Mouse (Mus musculus): ENCODE data around the gene Rrbp1.

The Rrbp1 gene

GRCm38 (mm10) chr2:143951546-143952315 is 59.3 kb downstream of the Rrbp1 start:
- no peak for DNase-seq

DNA sequence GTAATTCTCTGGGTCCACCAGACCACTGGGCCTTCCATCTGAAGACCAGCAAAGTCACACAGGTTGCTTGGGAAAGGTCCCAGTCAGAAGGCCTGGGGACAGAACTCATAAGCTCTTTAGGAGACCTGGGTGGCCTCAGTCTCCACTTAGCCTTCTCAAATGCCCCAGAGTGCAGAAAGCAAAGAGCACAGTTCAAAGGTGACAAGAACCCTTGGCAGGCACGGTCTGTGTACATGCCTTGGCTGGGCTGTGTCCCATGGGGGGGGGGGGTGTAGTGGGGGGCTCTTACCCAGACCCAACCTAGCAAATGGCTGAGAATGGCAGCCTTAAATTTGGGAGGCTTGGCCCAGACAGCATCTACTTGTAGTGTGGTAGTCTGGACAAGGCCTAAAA is 60.0 kb downstream of the Rrbp1 start:
- no peak for DNase-seq

- DNase-seq, result no peak
Observed at GRCm38 (mm10) chr2:143950290-143951027, 60.6 kb downstream of the Rrbp1 start.

DNA sequence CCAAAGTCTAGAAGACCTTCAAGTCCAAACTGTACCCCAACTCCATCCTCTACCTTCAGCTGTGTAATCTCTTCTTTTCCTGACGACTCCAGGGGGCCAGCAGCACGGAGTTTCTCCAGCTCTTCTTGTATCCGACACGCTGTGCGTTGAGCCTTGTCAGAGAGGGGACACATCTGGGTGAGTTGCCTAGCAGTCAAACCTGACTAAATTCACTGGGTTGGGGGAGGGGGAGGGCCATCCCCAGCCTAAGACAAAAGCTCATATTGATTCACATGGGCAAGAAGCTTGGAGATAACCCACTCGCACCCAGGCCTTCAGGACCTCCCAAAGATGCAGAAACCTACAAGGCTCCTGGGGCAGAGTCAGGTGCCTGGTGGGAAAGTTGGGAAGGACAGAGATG is 61.8 kb downstream of the Rrbp1 start:
- no peak for DNase-seq

DNA sequence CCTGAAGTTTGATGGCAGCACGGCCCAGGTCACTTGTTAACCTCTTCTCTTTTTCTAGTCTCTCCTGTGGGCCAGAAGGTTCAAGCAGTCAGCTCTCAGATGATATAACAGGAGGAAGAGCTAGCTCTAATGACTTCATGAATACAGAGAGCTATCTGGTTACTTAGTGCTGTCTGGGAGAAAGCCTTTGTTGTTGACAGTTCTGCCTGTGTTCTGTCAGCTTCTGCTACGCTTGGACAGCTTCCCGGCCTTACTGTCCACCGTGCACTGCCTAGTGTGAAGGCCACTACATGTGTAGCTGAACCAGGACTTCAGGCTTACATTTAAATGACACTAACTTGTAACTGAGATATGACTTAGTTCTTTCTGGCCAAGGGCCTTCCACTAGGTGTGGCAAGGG is 62.6 kb downstream of the Rrbp1 start:
- no peak for DNase-seq

DNA sequence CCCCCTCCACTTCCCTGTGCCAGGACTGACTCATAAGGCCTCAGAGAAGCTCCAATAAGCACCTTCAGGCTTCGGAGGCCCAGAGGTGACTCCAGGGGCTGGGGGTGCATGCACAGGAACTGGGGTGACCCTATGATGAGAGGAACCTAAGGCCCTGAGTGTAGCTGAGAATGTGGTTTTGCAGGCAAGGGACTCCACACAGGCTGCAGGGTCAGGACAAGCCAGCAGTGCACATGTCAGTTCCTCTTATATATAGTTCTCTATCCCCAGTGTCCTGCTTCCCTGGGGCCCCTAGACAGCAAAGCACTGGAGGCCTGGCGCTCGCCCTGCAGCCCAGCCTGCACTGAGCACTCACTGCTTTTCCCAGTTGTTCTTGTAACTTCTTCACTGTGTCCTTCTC is 63.1 kb downstream of the Rrbp1 start:
- DNase-seq, result no peak

- DNase-seq, result no peak
Observed at GRCm38 (mm10) chr2:143946399-143946798, 64.7 kb downstream of the Rrbp1 start.

DNA sequence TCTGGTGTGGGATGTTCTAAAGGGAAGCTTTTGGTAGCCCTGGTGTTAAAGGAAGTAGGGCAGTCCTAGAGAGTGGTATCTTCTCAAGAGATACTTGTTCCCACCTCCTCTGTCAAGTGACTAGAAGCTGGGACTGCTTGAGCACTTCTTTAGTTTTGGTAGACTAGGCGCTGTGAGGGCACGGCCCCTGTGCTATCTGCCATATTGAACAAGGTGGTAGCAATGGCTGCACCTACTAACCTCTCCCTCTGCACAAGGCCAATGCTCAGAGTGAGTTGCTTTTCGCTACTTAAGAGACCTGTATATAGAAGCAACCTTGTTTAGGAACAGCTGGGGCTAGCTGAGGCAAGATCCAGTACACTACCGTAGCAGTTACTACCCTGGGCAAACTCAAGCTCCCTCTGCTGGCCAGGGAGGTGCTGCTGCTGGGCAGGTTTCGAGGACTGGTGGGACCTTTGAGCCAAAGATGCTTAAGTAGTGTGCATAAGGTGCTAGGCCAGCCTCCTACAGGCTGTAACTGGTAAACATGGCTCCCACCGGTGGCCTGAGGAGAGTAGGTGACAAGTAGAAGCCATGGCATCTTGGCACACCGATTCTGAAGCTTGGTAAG is 65.5 kb downstream of the Rrbp1 start:
- peak; percentile 59 for DNase-seq

DNA sequence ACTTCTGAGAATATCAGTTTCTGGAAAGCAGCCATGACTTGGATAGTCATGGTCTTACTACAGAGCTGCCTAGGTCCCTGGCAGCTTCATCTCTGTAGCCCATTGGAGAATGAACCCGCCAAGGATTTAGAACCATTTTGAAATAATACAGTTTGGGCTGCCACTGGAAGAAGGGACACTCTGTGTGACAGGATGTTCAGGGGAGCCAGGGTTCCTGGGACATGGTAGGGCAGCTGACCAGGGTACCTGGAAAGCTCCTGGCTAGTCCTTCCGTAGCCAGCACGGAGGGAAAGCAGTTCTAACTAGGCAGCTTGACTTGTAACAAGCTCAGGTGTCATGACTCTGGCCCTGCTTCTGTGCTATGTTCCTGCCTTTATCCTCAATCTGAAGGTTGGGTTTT is 66.3 kb downstream of the Rrbp1 start:
- no peak for DNase-seq

DNA sequence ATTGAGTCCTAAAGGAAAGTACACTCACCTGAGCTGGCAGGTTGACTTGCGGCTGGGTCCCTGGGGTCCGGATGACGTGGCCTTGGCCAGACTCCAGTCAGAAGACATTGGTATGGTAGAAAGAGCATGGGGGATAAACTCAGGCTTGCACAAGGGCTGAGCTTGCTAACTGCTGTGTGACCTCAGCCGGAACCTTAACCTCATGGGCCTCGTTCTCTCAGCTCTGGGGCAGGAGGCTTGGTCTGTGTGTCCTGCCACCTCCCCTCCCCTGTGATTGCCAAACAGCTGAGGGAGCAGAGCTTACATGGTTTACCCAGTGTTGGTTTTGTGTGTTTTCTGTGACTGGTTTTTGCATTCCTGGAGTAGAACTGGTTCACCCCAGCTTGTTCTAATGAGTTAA is 70.7 kb downstream of the Rrbp1 start:
- no peak for DNase-seq

GRCm38 (mm10) chr2:143937861-143938260 is 73.2 kb downstream of the Rrbp1 start:
- no peak for DNase-seq

- no peak for DNase-seq
Observed at GRCm38 (mm10) chr2:143934439-143934838, 76.6 kb downstream of the Rrbp1 start.

DNA sequence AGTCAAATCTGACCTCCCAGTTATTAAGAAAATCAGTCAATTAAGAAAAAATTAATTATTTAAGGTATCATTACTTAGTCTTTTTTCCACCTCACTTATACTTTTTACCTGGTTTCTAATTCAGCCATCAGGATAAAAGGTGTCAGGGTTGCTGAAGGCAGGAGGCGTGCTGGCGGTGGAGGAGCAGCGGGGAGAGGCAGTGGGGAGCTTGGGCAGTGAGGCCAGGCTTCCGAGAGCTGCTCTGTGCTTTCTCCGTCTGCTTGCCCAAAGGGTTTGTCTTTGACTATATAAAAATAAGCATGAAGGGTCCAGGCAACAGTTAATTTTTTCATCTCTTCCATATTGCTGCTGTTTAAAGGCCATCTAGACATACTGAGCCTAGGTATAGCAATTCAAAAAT is 77.5 kb downstream of the Rrbp1 start:
- DNase-seq, result no peak

GRCm38 (mm10) chr2:143932340-143932873 is 78.7 kb downstream of the Rrbp1 start:
- DNase-seq, result no peak

DNA sequence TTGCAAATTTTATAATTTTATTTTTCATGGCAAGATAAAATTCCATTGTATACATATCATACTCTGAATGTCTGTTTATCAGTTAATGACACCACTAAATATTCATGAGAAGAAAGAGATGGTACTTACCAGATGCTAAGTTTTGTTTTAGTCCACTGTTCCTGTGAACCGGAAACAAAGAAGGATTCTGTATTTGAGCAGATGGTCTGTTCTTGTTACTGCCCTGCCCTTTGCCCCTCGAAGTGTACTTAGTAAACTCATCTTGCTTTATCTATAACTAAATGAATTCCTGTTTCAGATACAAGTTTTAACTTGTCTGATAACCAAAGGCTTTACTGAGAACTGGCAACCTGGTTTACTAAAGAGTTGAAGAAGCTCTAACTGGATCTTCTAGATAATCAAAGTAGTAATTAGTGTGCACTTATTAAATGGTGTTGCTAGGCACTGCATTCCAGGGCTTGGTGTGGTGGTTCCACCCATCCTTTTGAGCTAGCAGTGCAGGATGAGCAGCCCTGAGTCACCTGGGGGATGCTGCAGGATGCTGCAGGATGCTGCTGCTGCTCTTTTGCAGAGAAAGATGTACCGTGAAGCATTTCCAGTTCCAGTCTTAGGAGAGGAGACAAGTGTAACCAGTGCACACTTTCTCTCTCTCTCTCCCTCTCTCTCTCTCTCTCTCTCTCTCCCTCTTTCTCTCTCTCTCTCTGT is 81.3 kb downstream of the Rrbp1 start:
- no peak for DNase-seq

- no peak for DNase-seq
Observed at GRCm38 (mm10) chr2:143925826-143926225, 85.2 kb downstream of the Rrbp1 start.

GRCm38 (mm10) chr2:143924085-143924484 is 87.0 kb downstream of the Rrbp1 start:
- no peak for DNase-seq

DNA sequence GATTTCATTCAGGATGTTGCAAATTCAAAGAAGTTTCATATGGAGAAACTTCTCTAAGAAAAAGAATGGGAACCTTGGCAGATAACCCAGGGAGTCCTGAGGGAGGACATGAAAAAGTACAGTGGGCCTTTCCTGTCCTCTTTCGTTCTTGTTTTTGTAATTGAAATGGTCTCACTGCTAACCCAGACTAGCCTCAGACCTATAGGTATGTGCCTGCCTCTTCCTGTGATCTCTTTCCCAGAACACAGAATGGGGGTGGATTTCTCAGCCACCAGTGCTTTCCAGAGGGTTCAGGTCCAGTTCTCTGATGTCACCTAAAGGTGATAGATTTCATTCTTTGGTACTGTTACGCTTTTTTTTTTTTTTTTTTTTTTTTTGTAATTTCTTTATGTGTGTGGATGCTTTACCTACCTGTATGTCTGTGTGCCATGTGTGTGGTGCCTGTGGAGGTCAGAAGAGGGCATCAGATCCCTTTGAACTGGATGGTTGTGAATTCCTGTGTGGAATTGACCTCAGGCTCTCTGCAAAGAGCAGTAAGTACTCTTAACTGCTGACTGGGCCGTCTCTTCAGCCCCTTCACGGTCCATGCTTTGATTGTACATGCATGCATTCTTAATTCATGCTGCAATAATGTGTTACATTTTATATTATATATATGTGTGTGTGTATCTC is 92.1 kb downstream of the Rrbp1 start:
- DNase-seq, result no peak

DNA sequence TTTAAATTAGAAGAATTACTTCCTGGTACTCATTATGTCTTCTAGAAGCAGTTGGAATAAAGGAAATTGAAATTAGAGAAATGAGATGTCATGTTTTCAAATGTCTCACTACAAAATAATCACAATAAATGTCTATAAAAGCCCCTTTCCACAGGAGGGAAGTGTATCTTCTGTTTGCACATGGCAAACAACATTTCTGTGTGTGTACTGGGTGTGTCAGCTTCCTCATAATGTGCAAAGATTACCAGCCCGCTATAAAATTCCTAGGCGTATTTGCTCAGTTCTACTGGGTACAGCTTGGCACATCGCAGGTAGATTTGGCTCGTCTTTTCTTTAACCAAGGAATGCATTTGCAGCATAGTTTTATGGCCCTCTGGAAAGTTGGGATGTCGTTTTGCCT is 93.4 kb downstream of the Rrbp1 start:
- peak; percentile 11 for DNase-seq

DNA sequence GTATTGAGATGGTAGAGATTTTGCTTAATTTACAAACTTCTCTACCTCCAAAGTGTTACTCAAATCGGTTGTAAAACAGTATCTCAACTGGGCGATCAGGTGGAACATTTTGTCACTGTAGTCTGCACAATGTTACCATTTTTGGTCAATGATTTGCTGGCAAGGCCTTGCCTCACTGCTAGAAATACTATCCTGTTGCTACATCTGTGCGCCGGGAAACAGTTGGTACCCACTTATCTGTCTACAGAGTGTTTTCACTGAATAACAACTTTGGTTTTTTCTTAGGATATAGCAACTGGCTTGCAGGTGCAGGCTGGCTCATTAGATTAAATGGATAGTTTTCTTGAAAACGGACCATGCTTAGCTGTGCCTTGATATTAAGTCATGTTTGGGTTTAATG is 94.8 kb downstream of the Rrbp1 start:
- DNase-seq, result peak; percentile 26

DNA sequence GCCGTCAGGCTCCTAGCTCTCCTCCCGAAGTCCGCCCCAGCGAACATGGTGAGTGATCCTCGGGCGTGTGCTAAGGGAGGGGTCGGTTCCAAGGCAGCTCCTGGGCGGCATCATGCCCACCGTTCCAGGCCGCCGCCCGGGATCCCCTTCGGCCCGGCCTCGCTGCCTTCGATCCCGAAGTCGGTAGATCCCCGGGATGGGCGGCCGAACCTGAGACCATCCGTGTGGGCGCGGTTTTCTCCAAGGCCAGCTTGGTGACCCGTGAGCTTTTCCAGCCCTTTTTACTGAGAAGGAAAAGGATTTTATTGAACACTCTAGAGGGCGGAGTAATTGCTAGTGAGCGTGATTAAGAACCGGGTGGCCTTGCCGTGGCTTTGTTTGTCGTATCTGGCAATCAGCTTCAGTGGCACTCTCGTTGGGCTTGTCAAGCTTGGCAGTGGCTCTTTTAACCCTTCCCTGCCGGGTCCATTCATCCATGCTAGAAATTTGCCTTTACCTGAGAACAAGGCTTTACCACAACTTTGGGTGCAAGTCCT is 95.4 kb downstream of the Rrbp1 start:
- DNase-seq, result peak; percentile 77
